Mouse (Mus musculus) liver, embryonic 14.5 days (tissue): Measurements from ENCODE around the gene Mllt3. TPM values are rescaled to one million over a fixed set of nuclear protein-coding genes. Genes with fewer than 3 reads are reported as not detected.

Experiments used
- ATAC-seq: fragments of 200-750 bp; cut with Nextera tagmentation; 2 replicates; pipeline ENCODE4 v1.8.0; 2017; ENCODE audit warnings: moderate number of reproducible peaks, mild to moderate bottlenecking, moderate library complexity; ENCODE audit not compliant: insufficient read depth
- DNase-seq, 3 experiments: peaks; one replicate each; pipeline ENCODE4 v3.0.0-alpha.2; 2012 to 2013; ENCODE audit warnings: low read depth in 3 of 3, low spot score in 3 of 3
- H3K27ac ChIP-seq: fragments of 300-500 bp; sonication (generic); 2 replicates; pipeline ENCODE4 v1.5.1; 2014; ENCODE audit warnings: moderate library complexity, mild to moderate bottlenecking, control low read depth, inconsistent platforms
- H3K27me3 ChIP-seq: fragments of 300-500 bp; sonication (generic); 2 replicates; pipeline ENCODE4 v1.6.1; 2014; ENCODE audit warnings: mild to moderate bottlenecking, low read length, moderate library complexity; ENCODE audit not compliant: control insufficient read depth, insufficient read depth
- H3K36me3 ChIP-seq: fragments of 300-500 bp; sonication (generic); replicated peaks from 2 replicates; pipeline ENCODE4 v1.6.1; 2014; ENCODE audit warnings: low read depth; ENCODE audit not compliant: control insufficient read depth, insufficient read depth
- H3K4me1 ChIP-seq, 2 experiments: fragments of 200-500 bp in 1 of 2; fragments of 300-500 bp in 1 of 2; sonication (generic) in 1 of 2; replicated peaks; 2 replicates each; pipeline ENCODE4 v1.6.1; 2012 to 2014; ENCODE audit warnings: antibody characterized with exemption in 1 of 2, inconsistent platforms in 1 of 2, low read length in 1 of 2; ENCODE audit not compliant: control insufficient read depth in 2 of 2, insufficient read depth in 2 of 2
- H3K4me2 ChIP-seq: fragments of 300-500 bp; sonication (generic); 2 replicates; pipeline ENCODE4 v1.6.1; 2014; ENCODE audit warnings: low read depth, mild to moderate bottlenecking, control low read depth, moderate library complexity
- H3K4me3 ChIP-seq, 2 experiments: fragments of 200-500 bp in 1 of 2; fragments of 300-500 bp in 1 of 2; sonication (generic) in 1 of 2; 2 replicates each; pipeline ENCODE4 v1.5.1; 2012 to 2014; ENCODE audit warnings: low read depth in 2 of 2, low read length in 2 of 2, mild to moderate bottlenecking in 2 of 2, control low read depth in 1 of 2, inconsistent platforms in 1 of 2, moderate library complexity in 1 of 2; ENCODE audit not compliant: insufficient read depth in 1 of 2
- H3K9ac ChIP-seq: fragments of 300-500 bp; sonication (generic); replicated peaks from 2 replicates; pipeline ENCODE4 v1.6.1; 2014; ENCODE audit warnings: mild to moderate bottlenecking, control low read depth, moderate library complexity
- H3K9me3 ChIP-seq: fragments of 300-500 bp; sonication (generic); 2 replicates; pipeline ENCODE4 v1.6.1; 2016; ENCODE audit warnings: low read length, mixed read lengths; ENCODE audit not compliant: control insufficient read depth
- CTCF ChIP-seq: IDR thresholded peaks from 2 replicates; pipeline ENCODE4 v1.5.1; 2016; ENCODE audit warnings: antibody characterized with exemption, low read depth, control low read depth
- EP300 ChIP-seq: IDR thresholded peaks from 2 replicates; pipeline ENCODE4 v1.6.1; 2016; ENCODE audit warnings: antibody characterized with exemption, low read depth
- WGBS: fragments of 180-500 bp; shearing (Covaris S2); extraction: QIAGEN DNeasy Blood & Tissue Kit; methylation state at CpG from one replicate; pipeline ENCODE4 v1.1.7; 2014; ENCODE audit not compliant: insufficient replicate concordance; 5-methylcytosine and 5-hydroxymethylcytosine counted together
- polyA plus RNA-seq, 2 experiments: library from polyadenylated mRNA; depleted of rRNA in 1 of 2; stranded (reverse) in 1 of 2; unstranded in 1 of 2; fragments of >200 nt; fragmentation: Nextera tagmentation in 1 of 2; extraction: Ambion mirVana in 1 of 2; gene quantifications; 2 replicates each; pipeline versions ENCODE4 v1.2.1 to v1.2.3; 2012 to 2014

The Mllt3 gene
- polyA plus RNA-seq, 2 experiments = 52.8 to 87.7 TPM

DNA sequence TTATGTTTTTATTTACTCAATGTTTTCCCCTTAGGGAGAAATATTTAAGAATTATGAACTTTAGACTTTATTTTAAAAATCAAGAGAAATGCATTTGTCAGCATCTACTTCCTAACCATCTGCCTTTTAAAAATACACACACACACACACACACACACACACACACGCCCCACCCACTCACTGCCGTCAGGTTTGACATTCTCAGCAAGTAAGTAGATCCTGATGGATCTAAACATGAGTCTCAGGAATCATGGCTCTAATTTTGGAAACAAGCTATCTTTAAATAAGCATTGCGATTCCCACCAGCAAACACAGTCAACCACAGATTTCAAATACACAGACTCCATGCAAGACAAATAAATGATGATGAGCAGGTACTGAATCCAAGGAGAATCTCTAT, 229.9 kb downstream of the Mllt3 start:
- H3K27me3 ChIP-seq = no peaks in the 10 kb centered on the region
- H3K4me1 ChIP-seq = peaks cover 47 to 61% of the 10 kb centered on the region in 2 experiments
- H3K4me3 ChIP-seq = peak overlapping the region; percentile 69 to 74; a peak in 3 of 4 replicates
- no peaks in the 10 kb centered on the region for H3K36me3 ChIP-seq
- H3K9ac ChIP-seq = peak overlapping the region; percentile 89
- H3K9me3 ChIP-seq = no peaks in the 10 kb centered on the region
- peak overlapping the region; percentile 77 for H3K27ac ChIP-seq
- no peak for DNase-seq
- 60% methylated on average over 3 of the region's 3 CpGs for WGBS
- peak overlapping the region; percentile 85 for H3K4me2 ChIP-seq
- no peak for ATAC-seq
- TF ChIP-seq EP300 = no peak
- TF ChIP-seq CTCF = no peak

DNA sequence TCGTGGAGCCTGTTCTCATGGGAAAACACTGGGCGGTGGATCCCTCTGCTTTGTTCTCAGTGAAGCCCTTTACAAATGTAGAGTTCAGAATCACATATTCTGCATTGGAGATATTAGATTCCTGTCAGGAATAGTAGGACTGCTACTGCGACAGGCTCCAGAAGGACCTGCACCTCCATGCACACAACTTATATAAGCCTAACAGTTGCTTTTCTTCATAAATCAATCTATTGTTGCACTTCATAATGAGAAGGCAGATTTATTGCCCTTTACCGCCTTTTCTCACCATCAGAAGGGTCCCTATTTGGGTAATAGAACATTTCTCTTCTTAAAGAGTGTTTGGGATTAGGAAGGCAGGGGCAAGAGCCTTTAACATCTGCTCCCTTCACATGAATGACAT, 231.0 kb downstream of the Mllt3 start:
- Histone ChIP-seq H3K27ac (peak overlapping the region; percentile 31; the same call in 1 of the 2 replicates), H3K4me1 (peaks cover 40 to 53% of the 10 kb centered on the region in 2 experiments), H3K36me3 (no peaks in the 10 kb centered on the region), H3K4me2 (peak overlapping the region; percentile 85), H3K9ac (0 out of 2 replicates have a peak overlapping the region, but pooled peaks have one; percentile 5), H3K27me3 (no peaks in the 10 kb centered on the region), H3K4me3 (peak overlapping the region in 1 of 2 experiments; percentile 25; a peak in 2 of 4 replicates), H3K9me3 (no peaks in the 10 kb centered on the region)
- ATAC-seq (no peak), DNase-seq (no peak)
- WGBS = 76% methylated on average over 4 of the region's 4 CpGs
- TF ChIP-seq CTCF (no peak), EP300 (no peak)

DNA sequence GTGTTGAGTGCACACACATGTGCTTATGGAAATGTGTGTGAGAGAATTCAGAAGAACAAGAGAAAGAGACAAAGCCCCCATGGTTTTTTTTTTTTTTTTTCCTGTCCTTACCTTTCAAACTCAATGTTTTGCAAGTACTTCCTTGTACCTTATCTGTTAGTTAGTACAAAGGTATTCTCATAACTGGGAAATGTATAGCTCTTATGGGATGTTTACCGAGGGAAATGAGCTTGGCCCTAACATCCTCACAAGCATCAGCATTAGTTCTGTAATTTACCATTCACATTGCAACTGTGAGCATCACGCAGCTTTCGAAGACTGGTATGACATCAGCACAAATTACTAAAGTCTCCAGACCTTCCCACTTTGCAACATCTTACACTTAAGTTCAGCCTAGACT, 231.8 kb downstream of the Mllt3 start:
- Histone ChIP-seq H3K27me3 (no peaks in the 10 kb centered on the region), H3K9me3 (no peaks in the 10 kb centered on the region), H3K4me1 (peaks cover 36 to 46% of the 10 kb centered on the region in 2 experiments), H3K4me2 (peak overlapping the region; percentile 85), H3K4me3 (no peak overlapping the region), H3K9ac (no peak overlapping the region), H3K27ac (no peak overlapping the region; the same call in none of the 2 replicates), H3K36me3 (no peaks in the 10 kb centered on the region)
- TF ChIP-seq CTCF (no peak), EP300 (no peak)
- 65% methylated on average over 3 of the region's 3 CpGs for WGBS
- no peak for ATAC-seq
- no peak for DNase-seq

GRCm38 (mm10) chr4:87800276-87800675, 232.9 kb downstream of the Mllt3 start:
- no peaks in the 10 kb centered on the region for H3K9me3 ChIP-seq
- 56% methylated on average over 1 of the region's 1 CpGs for WGBS
- DNase-seq = no peak
- TF ChIP-seq CTCF = no peak
- peak; percentile 43; the same call in 1 of the 2 replicates for TF ChIP-seq EP300
- no peaks in the 10 kb centered on the region for H3K36me3 ChIP-seq
- no peak overlapping the region for H3K4me3 ChIP-seq
- peak; percentile 62; the same call in 1 of the 2 replicates for ATAC-seq
- peaks cover 36 to 46% of the 10 kb centered on the region in 2 experiments for H3K4me1 ChIP-seq
- no peaks in the 10 kb centered on the region for H3K27me3 ChIP-seq
- H3K27ac ChIP-seq = peak overlapping the region; percentile 62
- peak overlapping the region; percentile 50 for H3K4me2 ChIP-seq
- 0 out of 2 replicates have a peak overlapping the region, but pooled peaks have one; percentile 24 for H3K9ac ChIP-seq

DNA sequence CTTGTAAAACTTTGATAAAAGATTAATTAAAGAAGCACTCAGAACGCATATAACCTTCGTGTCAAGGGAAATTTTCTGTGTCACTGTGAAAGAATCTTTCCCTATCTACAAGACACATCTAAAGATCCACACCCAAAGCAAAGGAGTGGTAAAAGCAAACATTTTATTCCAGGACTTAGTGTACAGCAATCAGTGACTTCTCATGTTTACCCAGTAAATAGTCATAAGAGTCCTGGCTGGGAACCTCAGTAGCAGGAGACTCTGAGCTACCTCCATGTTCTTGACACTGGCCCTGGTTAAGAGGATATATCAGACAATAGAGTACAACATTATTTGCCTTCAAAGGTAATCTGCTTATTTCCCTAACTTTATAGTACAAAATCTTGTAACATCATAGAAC, 233.7 kb downstream of the Mllt3 start:
- TF ChIP-seq EP300 = no peak
- TF ChIP-seq CTCF = no peak
- DNase-seq (no peak), ATAC-seq (no peak)
- Histone ChIP-seq H3K4me2 (peak overlapping the region; percentile 50), H3K4me1 (peaks cover 36 to 46% of the 10 kb centered on the region in 2 experiments), H3K27ac (peak overlapping the region; percentile 33), H3K27me3 (no peaks in the 10 kb centered on the region), H3K36me3 (no peaks in the 10 kb centered on the region; the same call in 1 of the 2 replicates), H3K4me3 (no peak overlapping the region), H3K9ac (no peak overlapping the region), H3K9me3 (no peaks in the 10 kb centered on the region)
- WGBS = 38% methylated on average over 2 of the region's 2 CpGs
